Mouse (Mus musculus) lung, postnatal 14 days (tissue): ENCODE results near the gene Peli2.

Source experiments
- DNase-seq: peaks from one replicate; pipeline ENCODE4 v3.0.0; 2021

The Peli2 gene

DNA sequence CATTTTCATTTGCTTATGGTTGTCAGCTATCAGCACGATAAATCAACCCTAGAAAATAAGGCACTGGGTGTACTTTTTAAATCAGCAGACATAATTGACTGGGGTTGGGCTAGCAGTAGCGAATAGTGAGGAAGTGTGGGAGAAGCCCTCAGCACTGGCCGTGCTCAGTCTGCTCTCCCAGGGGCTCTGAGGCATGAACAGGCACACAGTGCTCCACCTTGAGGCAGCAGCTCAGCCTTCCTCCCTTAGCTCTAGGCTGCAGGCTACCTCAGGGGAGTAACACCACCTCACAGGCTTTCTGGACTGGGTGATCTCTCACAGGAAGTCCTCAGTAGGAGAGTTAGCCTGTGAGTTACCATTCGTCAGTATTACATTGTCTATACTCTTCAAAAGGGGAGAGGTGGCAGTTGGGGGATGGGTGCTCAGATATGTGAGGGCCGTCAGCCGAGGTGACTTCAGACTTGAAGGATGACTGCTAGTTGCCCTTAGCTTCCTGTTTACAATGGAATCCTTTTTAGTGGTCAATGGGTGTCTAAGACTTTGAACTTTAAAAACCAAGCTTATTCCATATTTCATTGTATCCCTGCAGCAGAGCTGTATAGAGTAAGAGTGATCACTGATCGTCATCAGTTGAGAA lies 105.3 kb downstream of the Peli2 start:
- DNase-seq, result no peak

DNA sequence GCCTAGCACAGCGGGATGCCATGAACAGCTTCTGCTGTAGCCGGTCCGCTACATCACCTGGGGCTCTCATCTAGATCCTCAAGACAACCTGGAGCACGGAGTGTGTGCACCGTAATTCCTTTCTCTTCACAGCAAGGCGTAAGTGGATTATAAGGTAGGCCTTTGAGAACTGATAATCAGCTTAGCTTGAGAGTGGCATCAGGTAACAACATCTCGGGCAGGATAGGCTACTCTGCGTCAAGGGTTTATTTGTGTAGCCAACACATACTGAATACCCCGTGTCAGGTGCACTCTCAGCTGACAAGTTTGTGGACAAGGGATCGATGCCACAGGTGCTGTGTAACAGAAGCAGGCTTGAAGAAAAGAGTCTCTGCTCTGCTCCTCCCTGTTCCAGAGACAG lies 106.1 kb downstream of the Peli2 start:
- no peak for DNase-seq

DNA sequence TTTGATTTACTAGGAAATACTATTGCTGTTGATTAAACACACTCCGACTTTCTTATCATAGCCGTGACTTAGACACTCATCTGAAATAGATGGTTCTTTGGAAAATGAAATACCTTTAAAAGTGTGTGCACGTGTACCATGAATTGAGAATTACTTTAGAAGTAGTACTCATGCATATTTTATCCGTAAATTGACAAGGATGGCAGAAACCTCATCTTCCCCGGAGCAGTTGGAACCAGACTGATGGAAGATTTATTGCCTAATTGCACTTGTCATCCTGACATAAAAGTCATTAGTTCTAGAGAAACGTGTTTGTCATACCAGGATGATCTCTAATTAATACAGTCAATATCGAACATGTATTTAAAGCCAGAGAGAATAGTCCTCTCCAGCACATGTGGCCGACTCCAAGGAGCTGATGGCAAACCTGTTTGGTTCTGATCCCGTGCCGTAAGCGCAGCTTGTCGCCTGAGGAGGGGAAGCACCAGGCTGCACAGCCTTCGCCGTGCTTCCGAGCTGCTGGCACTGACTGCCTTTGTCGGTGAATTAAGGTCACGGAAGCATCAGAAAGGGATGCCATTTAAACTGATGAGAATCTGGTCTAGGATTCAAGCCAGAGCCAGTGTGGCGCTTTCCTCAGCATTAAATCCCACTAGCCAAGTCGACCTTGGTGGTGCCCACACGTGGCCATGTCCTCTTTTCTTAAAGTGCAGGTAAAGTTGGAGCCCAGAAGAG lies 114.3 kb downstream of the Peli2 start:
- DNase-seq, result no peak

DNA sequence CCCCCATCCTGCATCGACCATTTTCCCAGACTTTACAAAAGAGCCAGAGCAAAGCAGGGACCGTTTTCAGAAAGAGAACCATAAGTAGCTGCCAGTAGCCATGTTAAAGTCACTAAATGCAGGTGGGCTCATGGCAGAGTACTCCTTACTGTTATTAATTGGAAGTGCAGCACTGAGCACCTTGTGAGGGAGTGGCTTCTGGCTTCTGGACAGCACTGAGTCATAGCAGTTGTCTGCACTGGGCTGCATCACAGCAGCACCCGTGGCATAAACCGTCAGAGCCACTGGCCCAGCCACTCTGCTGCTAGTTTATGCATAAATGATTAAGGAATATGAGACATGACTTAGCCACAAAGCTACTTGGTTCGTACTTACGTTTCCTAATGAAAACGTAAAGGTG lies 120.7 kb downstream of the Peli2 start:
- no peak for DNase-seq

- peak; percentile 35 for DNase-seq
Measured at GRCm38 (mm10) chr14:48246236-48246635, 125.6 kb downstream of the Peli2 start.

- DNase-seq, result no peak
Measured at GRCm38 (mm10) chr14:48246963-48247362, 126.3 kb downstream of the Peli2 start.

DNA sequence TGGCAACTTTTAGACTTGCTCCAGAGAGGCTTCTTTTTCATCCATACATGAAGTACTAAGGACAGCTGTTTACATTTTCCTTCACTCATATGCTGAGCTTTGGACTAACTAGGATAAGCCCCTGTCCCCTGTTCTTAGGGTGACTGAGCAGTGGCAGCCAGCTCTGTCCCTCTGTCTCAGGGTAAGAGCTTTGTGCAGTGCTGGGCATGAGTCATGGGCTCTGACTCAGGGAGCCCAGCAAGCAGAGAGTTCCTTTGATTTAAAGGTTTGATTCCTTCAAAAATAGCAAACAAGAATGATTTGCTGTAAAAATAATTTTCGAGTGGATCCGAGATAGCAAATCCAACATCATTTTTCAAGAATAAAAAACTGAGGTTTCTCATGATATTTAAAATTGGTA lies 128.8 kb downstream of the Peli2 start:
- no peak for DNase-seq

GRCm38 (mm10) chr14:48249909-48250308 lies 129.3 kb downstream of the Peli2 start:
- DNase-seq, result no peak

- DNase-seq, result no peak
Measured at GRCm38 (mm10) chr14:48251381-48251979, 130.9 kb downstream of the Peli2 start.

- DNase-seq, result no peak
Measured at GRCm38 (mm10) chr14:48253183-48253582, 132.6 kb downstream of the Peli2 start.

DNA sequence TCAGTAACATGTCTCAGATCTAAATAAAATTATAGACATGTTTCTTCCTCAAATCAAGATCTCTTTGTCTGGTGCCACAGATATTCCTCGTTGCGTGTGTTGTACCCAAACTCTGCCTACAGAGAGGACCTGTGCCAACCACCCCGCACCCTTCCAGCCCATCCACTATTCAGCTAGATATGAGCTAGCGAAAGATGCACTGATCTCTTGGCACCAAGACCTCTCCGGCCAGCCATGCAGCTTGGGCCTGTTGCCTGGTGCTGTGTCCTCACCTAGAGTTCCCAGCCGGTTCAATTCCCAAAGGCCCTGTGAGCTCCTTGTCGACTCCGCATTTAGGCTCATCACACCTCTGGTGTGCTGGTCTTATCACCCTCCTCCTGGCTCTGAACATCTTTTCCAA lies 134.1 kb downstream of the Peli2 start:
- no peak for DNase-seq

DNA sequence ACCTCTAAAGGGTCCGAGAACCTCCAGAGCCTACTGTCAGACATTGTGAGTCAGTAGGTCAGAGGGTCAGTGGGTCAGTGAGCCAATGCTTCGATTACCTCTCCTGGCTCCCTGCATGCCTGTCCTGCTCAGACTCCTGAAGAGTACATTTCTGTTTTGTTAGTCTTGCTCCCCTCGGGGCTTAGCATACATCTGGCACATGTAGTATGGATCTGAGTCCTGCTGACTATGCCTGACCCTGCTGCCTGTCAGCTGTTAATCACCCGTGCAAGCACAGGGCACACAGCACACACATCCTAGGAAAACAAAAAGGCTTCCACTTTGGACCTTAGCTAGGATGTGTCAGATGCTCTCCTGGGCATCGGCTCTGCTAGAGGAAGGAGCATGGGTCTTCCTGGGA lies 134.7 kb downstream of the Peli2 start:
- DNase-seq, result no peak

DNA sequence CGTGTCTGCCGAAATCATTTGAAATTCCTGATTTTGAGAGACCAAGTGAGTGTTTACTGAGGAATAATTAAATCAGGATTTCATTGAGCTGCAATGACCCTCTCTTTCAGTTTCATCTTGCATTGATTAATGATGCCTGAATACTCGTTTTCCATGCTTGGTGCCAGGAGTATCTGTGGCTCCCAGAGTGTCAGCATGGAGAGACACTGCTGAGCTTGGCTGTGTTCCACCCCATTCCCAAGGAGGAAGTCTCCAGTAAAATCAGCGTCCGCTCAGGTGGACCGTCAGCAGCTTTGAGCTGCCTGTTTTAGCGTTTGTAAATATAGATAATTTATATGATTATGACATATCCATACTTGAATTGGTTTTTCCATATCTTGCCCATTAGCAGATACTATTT lies 137.1 kb downstream of the Peli2 start:
- peak; percentile 16 for DNase-seq

DNA sequence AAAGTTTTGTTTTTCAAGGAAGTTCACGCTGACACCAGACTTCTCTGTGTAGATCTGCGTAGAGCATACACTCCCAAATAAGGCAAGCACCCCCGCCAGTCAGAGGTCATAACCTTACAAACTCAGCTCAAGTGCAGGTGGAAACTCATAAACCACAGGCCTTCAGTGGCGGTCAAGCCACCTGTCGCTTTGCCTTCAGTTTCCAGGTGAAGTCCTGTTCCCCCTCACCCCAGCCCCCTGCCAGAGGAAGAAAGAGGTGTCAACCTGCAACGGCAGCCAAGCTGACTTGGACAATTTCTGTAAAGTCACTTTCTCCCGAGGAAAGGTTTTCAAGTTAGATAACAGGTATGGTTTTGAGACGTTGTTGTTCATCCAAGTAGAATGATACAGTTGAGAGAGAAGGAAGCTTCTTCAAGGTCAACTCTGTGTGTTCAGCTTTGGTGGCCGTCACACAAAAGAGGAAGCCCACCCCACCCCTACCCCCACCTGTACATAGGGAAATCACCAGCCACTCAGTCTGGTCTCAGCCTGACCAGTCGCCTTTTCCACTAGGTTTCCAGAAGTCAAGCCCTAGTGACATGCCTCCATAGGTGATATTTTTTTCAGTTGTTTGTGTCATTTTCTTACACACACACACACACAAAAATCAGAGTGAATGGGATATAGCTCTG lies 138.2 kb downstream of the Peli2 start:
- no peak for DNase-seq

DNA sequence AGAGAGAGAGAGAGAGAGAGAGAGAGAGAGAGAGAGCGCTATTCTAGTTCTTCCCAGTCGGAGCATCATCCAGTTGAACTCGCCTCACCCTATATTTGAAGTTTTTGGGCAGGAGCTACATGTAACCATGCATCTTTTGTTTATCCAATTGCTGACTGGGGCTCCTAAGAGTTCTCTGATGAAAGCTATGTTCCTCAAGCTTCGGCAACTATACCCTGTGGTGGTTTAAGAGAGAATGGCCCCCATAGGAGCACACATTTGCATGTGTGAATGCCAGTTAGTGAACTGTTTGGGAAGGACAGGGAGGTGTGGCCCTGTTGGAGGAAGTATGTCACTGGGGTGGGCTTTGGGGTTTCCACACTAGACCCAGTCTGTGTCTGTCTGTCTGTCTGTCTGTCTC lies 142.5 kb downstream of the Peli2 start:
- no peak for DNase-seq

GRCm38 (mm10) chr14:48266710-48267109 lies 146.1 kb downstream of the Peli2 start:
- DNase-seq, result no peak

- no peak for DNase-seq
Measured at GRCm38 (mm10) chr14:48278291-48278690, 157.7 kb downstream of the Peli2 start.

GRCm38 (mm10) chr14:48286949-48287348 lies 166.3 kb downstream of the Peli2 start:
- no peak for DNase-seq

- no peak for DNase-seq
Measured at GRCm38 (mm10) chr14:48287581-48287980, 167.0 kb downstream of the Peli2 start.

DNA sequence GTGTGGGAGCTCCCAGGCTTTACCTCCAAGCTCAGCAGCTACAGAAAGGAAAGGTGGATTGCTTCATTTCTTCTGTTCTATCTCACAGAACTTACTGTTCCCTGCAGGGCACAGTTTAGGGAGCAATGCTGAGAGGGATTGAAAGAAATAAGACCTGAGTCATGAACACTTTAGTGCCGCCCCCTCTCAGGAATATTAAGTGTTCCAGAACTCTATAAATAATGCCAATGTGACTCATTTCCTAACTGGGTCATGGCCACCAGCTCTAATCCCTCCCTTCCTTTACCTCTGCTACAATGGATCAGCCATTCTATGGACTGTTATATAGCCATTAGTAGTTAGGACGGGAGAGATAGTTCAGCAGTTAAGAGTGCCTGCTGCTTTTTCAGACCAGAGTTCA lies 168.0 kb downstream of the Peli2 start:
- no peak for DNase-seq

DNA sequence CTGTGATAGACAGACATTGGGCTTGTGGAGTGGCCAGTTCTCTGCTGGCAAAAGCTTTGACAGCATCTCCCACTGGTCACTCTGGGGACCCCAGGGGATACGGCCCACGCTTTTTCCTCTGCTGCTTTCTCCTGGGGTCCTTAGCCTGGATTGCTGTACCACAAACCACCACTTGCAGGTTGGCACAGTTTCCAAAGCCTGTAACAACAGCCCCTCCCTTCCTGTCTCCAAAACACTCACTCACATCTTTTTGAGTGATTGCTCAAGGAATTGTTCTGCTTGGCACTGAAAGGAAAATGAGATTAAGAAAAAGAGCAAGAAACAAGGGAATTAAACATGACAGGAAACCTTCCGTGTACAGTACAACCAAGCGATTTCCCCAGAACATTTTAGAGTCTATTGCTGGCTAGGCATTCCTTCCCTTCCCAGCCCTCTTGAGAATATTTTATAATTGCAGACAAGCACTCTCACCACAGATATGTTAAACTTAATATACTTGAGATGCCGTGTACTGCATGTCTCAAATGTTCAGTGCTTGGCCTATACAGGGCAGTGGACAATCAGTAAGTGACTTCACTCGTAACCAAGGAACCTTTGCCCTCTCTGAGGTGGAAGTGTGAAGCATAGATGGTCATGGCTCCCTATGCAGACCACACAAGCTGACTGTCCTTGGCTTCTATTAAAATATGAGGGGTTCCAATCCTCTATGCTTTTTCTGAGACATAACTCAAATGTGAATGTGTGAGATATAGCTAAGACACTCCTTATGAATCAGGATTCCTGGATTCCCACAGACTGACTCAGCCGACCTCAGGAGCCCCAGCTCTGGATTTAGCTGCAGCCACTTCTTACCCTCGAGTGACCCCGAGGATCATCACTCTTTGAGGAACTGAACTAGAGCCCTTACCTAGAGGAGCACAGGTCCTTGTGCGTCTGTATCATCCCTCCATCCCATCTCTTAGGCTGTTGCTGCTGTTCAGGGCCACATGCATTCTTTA lies 169.3 kb downstream of the Peli2 start:
- no peak for DNase-seq

DNA sequence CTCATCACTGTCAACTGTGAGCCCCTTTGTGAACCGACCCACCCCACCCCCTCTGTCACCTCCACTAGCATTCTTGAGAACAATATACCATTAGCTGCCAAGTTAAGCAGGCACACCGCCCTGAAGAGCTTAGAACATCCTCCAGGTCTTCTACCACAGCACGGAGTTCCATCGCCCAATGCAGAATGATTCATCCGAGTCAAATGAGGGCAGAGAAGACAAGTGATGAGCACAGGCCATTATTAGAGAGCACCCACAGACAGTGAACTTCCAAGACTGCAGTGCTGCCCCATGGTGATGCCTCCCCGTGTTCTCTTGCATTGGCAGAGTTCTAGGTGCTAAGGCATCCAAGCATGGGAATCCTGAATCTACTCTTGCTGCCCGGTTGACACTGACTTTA lies 172.9 kb downstream of the Peli2 start:
- DNase-seq, result no peak

- no peak for DNase-seq
Measured at GRCm38 (mm10) chr14:48295410-48295809, 174.8 kb downstream of the Peli2 start.
